Mouse (Mus musculus) hindbrain, postnatal 0 days (tissue): ENCODE measurements around the gene Eif3d. TPM values are rescaled to one million over a fixed set of nuclear protein-coding genes. Genes with fewer than 3 reads are reported as not detected.
A peak's percentile ranks its signal among the peaks of the same experiment; 100 is the strongest.
"Not testable (repeated sequence)": the region's sequence is repeated elsewhere in the genome, so short reads cannot be mapped to it uniquely, and the experiment has no call there.

Source experiments
- ATAC-seq: fragments of 200-750 bp; cut with Nextera tagmentation; 2 replicates; pipeline ENCODE4 v1.8.0; 2017; ENCODE audit warnings: mild to moderate bottlenecking, moderate TSS enrichment, moderate library complexity
- DNase-seq: peaks from one replicate; pipeline ENCODE4 v3.0.0-alpha.2; 2015; ENCODE audit warnings: low spot score
- H3K27ac ChIP-seq: fragments of 300-500 bp; sonication (generic); 2 replicates; pipeline ENCODE4 v1.5.1; 2014; ENCODE audit warnings: mild to moderate bottlenecking
- H3K27me3 ChIP-seq: fragments of 300-500 bp; sonication (generic); 2 replicates; pipeline ENCODE4 v1.6.1; 2014; ENCODE audit warnings: low read length, mixed read lengths; ENCODE audit not compliant: insufficient read depth
- H3K36me3 ChIP-seq: fragments of 300-500 bp; sonication (generic); 2 replicates; pipeline ENCODE4 v1.6.1; 2014; ENCODE audit warnings: low read length, mixed read lengths; ENCODE audit not compliant: insufficient read depth
- H3K4me1 ChIP-seq: fragments of 300-500 bp; sonication (generic); 2 replicates; pipeline ENCODE4 v1.6.1; 2014; ENCODE audit warnings: antibody characterized with exemption, low read length, mixed read lengths; ENCODE audit not compliant: insufficient read depth
- H3K4me2 ChIP-seq: fragments of 300-500 bp; sonication (generic); 2 replicates; pipeline ENCODE4 v1.6.1; 2014; ENCODE audit warnings: low read depth, mild to moderate bottlenecking, low read length, moderate library complexity, mixed read lengths
- H3K4me3 ChIP-seq: fragments of 300-500 bp; sonication (generic); 2 replicates; pipeline ENCODE4 v1.5.1; 2014; ENCODE audit warnings: low read length
- H3K9ac ChIP-seq: fragments of 300-500 bp; sonication (generic); replicated peaks from 2 replicates; pipeline ENCODE4 v1.6.1; 2014; ENCODE audit warnings: mild to moderate bottlenecking, low read length, moderate library complexity, mixed read lengths
- H3K9me3 ChIP-seq: fragments of 300-500 bp; sonication (generic); 2 replicates; pipeline ENCODE4 v1.6.1; 2016; ENCODE audit warnings: low read length, mixed read lengths
- CTCF ChIP-seq: IDR thresholded peaks from 2 replicates; pipeline ENCODE4 v1.5.1; 2016; ENCODE audit warnings: antibody characterized with exemption, control low read depth, low read depth
- WGBS: fragments of 180-500 bp; shearing (Covaris S2); extraction: QIAGEN DNeasy Blood & Tissue Kit; methylation state at CpG from one replicate; pipeline ENCODE4 v1.1.7; 2014; 5-methylcytosine and 5-hydroxymethylcytosine counted together
- polyA plus RNA-seq: library from polyadenylated mRNA; unstranded; fragments of >200 nt; fragmentation: Nextera tagmentation; extraction: Ambion mirVana; gene quantifications from 2 replicates; pipeline ENCODE4 v1.2.1, GENCODE M21; 2015
- total RNA-seq: library from RNA; depleted of rRNA; stranded (reverse); fragments of >200 nt; gene quantifications from 2 replicates; pipeline ENCODE4 v1.2.3, GENCODE M21; 2014; rRNA removed

Gene Eif3d
- total RNA-seq (121 and 139 TPM in 2 replicates), polyA plus RNA-seq (143 and 155 TPM in 2 replicates)

DNA sequence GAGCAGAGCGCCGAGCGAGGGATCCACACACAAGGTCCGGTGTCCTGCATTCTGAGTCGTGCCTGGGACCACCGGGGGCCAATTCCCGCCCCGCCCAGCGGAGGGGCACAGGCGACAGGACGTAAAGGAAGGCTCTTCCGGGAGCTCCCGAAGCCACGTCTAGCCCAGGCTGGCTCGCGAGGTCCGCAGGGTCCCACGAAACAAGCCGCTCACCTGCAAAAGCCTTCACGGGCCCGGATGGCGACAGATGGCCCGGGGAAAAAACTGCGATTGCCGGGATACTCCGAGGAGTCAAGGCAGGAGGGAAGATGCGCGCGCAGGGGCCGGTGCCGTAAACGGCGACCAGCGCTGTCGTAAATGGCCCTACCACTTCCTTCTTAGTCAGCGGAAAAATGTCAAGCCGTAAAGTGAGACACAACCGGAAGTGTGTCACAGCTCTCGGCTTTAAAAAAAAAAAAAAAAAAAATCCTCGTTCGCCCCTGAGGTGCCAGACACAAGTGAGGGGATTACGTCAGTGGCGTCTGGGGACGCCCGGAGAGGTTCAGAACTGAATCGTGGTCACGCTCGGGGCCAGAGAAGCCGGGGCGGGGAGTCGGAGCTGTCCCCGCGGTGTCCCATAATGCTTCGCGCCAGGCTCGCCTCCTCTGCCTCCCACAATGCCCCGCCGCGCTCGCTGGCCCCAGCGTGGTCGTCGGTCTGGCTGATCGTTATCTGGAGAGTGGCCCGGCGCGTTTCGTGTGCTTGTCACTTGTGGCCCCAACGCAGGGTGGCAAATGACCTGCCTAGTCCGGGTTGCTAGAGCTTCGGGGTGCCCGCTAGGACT, at the start of gene Eif3d:
TSS of gene Eif3d (minus strand) at position 344 of the 823 bp plus-strand sequence.
- no peaks in the 10 kb centered on the region for H3K27me3 ChIP-seq
- peaks cover 16% of the 10 kb centered on the region for H3K4me1 ChIP-seq
- peaks cover 25% of the 10 kb centered on the region for H3K36me3 ChIP-seq
- TF ChIP-seq CTCF, result no peak
- peak within 1 kb of the TSS; percentile 98 for H3K27ac ChIP-seq
- H3K4me3 ChIP-seq, result peak within 1 kb of the TSS; percentile 62
- H3K9ac ChIP-seq, result peak within 1 kb of the TSS; percentile 79
- no peaks in the 10 kb centered on the region for H3K9me3 ChIP-seq
- WGBS, result under 1% methylated on average over 72 of the region's 72 CpGs
- peak within 1 kb of the TSS; percentile 90 for H3K4me2 ChIP-seq
- peak; percentile 92 for ATAC-seq
- peak; percentile 97 for DNase-seq

DNA sequence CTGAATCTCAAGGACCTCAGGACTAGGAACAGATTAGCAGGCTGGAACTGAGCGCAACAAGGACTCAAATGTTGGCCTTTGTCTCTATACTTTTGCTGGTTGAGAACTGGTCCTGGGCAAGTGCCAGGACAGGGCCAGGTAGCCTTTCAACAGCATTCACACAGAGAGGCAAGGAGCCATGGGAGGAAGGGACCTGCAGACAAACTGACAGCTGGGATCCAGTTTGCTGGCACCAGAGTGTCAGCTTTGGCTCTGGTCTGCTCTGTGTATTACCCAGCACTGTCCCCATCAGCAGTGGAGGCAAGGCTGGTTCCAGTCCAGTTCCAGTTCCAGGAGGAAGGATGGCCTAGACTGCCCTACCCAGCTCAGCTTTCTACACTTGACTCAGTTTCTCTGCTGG, 43.4 kb upstream of the Eif3d start:
- Histone ChIP-seq H3K4me1 (no peaks in the 10 kb centered on the region), H3K27me3 (no peaks in the 10 kb centered on the region), H3K9me3 (no peaks in the 10 kb centered on the region), H3K4me2 (no peak overlapping the region), H3K27ac (no peak overlapping the region), H3K4me3 (no peak overlapping the region), H3K36me3 (no peaks in the 10 kb centered on the region), H3K9ac (no peak overlapping the region)
- ATAC-seq, result no peak
- TF ChIP-seq CTCF, result no peak
- DNase-seq, result no peak
- 92% methylated on average over 1 of the region's 1 CpGs for WGBS

DNA sequence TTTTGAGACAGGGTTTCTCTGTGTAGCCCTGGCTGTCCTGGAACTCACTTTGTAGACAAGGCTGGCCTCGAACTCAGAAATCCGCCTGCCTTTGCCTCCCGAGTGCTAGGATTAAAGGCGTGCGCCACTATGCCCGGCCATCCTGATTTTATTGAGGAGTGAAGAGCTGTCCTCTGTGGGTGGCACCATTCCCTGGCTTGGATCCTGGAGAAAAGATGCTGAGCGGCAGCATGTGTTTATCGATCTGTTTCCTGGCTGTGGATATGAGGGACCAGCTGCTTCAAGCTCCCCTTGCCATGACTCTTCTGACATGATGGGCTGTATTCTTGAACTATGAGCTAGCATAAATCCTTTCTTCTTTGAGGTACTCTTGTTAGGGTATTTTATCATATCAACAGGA, 37.6 kb upstream of the Eif3d start:
- not testable (repeated sequence) for H3K4me2 ChIP-seq

DNA sequence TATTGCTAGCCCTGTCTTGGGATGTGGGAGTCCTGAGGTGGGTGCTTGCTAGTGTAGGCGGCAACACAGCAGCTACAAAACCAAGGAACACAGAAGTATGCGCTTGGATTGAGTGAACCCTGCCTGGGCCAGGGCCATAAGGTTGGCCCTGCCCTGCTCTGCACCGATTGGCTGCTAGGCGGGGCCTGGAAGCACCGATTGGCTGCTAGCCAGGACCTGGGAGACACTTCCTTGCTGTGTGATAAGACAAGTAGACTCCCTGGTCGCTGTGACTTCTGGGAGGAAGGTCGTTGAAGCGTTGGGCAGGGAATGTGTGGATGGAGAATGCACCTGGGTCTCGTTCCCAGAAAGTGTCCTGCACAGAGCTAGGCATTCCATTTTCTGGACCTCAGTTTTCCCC, 33.3 kb upstream of the Eif3d start:
- H3K4me3 ChIP-seq, result no peak overlapping the region
- H3K9ac ChIP-seq, result no peak overlapping the region
- H3K4me1 ChIP-seq, result no peaks in the 10 kb centered on the region
- no peaks in the 10 kb centered on the region for H3K27me3 ChIP-seq
- ATAC-seq, result no peak
- H3K4me2 ChIP-seq, result no peak overlapping the region
- H3K36me3 ChIP-seq, result no peaks in the 10 kb centered on the region
- no peak overlapping the region for H3K27ac ChIP-seq
- WGBS, result 43% methylated on average over 9 of the region's 9 CpGs
- no peak for TF ChIP-seq CTCF
- H3K9me3 ChIP-seq, result no peaks in the 10 kb centered on the region
- peak; percentile 57 for DNase-seq

More for the DNA sequence above, 37.6 kb upstream of the Eif3d start:
- DNase-seq, H3K36me3 ChIP-seq, H3K27ac ChIP-seq, H3K4me1 ChIP-seq, H3K9ac ChIP-seq, H3K9me3 ChIP-seq, ATAC-seq, H3K27me3 ChIP-seq, H3K4me3 ChIP-seq: not testable (repeated sequence)
- WGBS, result 84% methylated on average over 8 of the region's 8 CpGs

DNA sequence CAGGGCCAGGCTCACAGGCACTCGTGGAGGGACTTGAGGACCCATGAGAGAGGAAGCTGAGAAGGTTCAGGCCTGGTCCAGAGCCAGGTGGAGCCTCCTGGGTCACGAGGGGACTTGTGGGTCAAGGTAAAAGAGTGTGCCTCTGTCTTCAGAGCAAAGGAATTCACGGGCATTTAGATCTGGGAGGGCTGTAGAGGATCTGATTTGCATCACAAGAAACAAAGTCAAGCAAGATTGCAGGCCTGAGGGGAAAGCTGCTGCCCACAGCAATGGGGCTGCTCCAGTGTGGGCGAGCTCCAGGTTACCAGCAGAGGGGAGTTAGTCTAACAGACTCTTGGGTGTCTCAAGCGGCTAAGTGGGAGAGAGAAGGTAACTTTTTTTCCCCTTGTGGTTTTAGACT, 30.8 kb upstream of the Eif3d start:
- Histone ChIP-seq H3K9ac (no peak overlapping the region), H3K9me3 (no peaks in the 10 kb centered on the region), H3K27ac (no peak overlapping the region), H3K4me1 (0 out of 2 replicates have a peak, but pooled peaks cover 3% of the 10 kb centered on the region), H3K4me2 (no peak overlapping the region), H3K27me3 (no peaks in the 10 kb centered on the region), H3K4me3 (no peak overlapping the region), H3K36me3 (no peaks in the 10 kb centered on the region)
- TF ChIP-seq CTCF, result no peak
- DNase-seq (no peak), ATAC-seq (no peak)
- 17% methylated on average over 5 of the region's 5 CpGs for WGBS

DNA sequence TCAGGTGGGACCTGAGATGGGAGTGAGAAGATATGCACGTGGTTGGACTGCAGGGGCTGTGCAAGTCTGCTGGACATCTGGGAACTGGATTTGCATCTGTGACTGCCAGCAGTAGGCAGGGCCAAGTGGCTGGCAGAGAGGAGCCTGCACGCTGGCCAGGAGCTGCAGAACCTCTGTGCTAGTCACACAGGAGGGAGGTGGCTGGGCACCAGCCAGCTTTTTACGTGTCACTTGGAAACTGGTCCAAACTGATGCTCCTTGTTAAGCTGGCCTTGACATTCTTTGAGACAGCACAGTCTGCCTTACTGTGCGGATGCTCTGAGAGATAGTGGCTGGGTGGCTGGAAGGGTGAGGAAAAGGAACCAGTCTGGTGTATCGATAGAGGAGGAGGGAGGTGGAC, 17.9 kb upstream of the Eif3d start:
- DNase-seq, result peak; percentile 53
- TF ChIP-seq CTCF, result no peak
- ATAC-seq, result no peak
- Histone ChIP-seq H3K4me3 (no peak overlapping the region), H3K4me1 (no peaks in the 10 kb centered on the region; the same call in 1 of the 2 replicates), H3K27me3 (no peaks in the 10 kb centered on the region), H3K36me3 (no peaks in the 10 kb centered on the region), H3K9ac (no peak overlapping the region), H3K4me2 (no peak overlapping the region), H3K27ac (no peak overlapping the region), H3K9me3 (no peaks in the 10 kb centered on the region)
- 51% methylated on average over 5 of the region's 5 CpGs for WGBS

- DNase-seq (no peak), ATAC-seq (no peak)
- TF ChIP-seq CTCF, result no peak
- Histone ChIP-seq H3K36me3 (no peaks in the 10 kb centered on the region), H3K9ac (no peak overlapping the region), H3K4me2 (no peak overlapping the region), H3K4me3 (no peak overlapping the region), H3K27me3 (no peaks in the 10 kb centered on the region), H3K4me1 (no peaks in the 10 kb centered on the region), H3K27ac (no peak overlapping the region), H3K9me3 (no peaks in the 10 kb centered on the region)
- 46% methylated on average over 3 of the region's 3 CpGs for whole genome bisulfite sequencing
Observed at GRCm38 (mm10) chr15:77983391-77983790, 12.8 kb upstream of the Eif3d start.
